Mouse (Mus musculus) lung, postnatal 0 days (tissue): ENCODE measurements around the gene Mmp13.

ENCODE experiments used
- CTCF ChIP-seq: IDR thresholded peaks from 2 replicates; pipeline ENCODE4 v1.5.1; 2016; ENCODE audit warnings: antibody characterized with exemption, mild to moderate bottlenecking
- EP300 ChIP-seq: IDR thresholded peaks from 2 replicates; pipeline ENCODE4 v1.6.1; 2016; ENCODE audit warnings: antibody characterized with exemption, mild to moderate bottlenecking, control low read depth

DNA sequence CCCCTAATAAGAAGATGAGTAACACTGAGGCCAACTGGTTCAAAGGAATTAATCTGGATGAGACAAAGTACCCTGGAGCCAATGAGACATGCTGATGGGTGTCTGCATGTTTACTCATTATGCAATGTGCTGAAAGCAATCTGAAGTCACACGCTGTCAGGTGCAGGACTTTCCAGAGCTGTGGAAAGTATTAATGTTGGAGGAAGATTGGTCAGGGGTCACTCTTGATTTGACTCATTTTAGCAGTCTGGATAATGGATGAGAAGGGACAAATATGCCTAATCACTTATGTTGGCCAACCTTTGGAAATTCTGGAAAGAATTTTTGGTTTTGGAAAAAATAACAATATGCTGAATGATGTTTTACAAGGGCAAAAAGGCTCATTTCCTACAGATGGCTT lies 10.6 kb upstream of the Mmp13 start:
- no peak for TF ChIP-seq CTCF
- no peak for TF ChIP-seq EP300
